Mouse (Mus musculus) splenic B cell, adult 2 months (primary cell): Measurements from ENCODE around the gene Mmp14.

Experiments
- DNase-seq: peaks from one replicate; pipeline ENCODE4 v3.0.0-alpha.2; 2011; ENCODE audit warnings: low read depth, low spot score
- H3K27me3 ChIP-seq: 2 replicates; pipeline ENCODE4 v1.6.1; 2012; ENCODE audit warnings: mild to moderate bottlenecking, low read length, moderate library complexity, mixed read lengths; ENCODE audit not compliant: control insufficient read depth, poor library complexity, insufficient read depth, severe bottlenecking
- H3K36me3 ChIP-seq: 2 replicates; pipeline ENCODE4 v1.6.1; 2012; ENCODE audit warnings: mild to moderate bottlenecking, low read length, moderate library complexity, mixed read lengths; ENCODE audit not compliant: control insufficient read depth, poor library complexity, insufficient read depth, severe bottlenecking

The Mmp14 gene

DNA sequence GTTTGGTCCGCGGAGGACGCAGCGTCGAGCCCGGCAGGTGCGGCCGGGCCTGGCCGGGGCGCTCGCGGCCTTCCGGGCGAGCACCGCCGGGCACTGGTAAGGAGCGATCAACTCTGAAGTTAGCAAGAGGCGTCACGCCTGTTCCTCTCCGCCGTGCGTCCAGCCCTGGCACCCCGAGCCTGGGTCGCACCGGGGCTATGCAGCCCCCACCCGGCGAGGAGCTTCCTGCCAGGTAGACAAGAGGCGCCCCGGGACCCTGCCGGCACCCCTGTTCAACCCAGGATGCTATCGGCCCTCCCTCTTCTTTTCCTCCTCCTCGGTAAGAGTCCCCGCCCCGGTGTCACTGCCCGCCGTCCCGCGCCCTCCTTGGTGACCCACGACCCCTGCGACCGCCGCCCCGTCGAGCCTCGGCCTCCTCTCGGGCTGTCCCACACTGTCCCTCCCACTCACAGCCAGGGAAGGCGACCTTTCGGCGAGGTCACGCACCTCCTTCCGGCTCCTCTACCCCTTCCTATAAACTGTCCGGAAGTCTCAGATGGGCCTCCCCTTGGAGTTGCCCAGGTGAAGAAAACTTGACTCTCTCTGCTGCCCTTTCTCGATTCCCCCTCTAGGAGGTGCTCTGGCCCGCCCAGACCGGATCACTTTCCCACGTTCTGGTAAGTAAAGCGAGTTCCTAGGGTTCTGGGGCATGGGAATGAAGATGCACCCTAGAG is 33.0 kb downstream of the Mmp14 start:
- peaks cover 38% of the 10 kb centered on the region for H3K36me3 ChIP-seq
- H3K27me3 ChIP-seq: no peaks in the 10 kb centered on the region
- DNase-seq: peak; percentile 84

DNA sequence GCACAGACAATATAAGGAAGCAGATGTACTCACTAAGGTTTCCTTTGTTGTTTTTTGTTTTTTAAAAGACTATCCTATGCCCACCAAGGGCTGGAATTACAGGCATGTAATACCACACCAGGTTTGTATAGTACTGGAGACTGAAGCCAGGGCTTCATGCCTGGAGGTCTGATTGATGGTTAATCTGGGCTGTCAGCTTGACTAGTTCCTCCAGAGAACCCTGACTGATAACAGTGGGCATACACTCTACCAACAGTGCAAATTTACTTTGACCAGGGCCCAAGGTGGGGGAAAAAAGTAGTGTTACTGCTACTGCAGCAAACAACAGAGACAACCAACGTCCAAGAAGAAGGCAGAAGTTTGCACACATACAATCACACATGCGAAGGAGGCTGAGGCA is 40.1 kb downstream of the Mmp14 start:
- DNase-seq: no peak
- no peaks in the 10 kb centered on the region for H3K27me3 ChIP-seq
- peaks cover 41% of the 10 kb centered on the region for H3K36me3 ChIP-seq

DNA sequence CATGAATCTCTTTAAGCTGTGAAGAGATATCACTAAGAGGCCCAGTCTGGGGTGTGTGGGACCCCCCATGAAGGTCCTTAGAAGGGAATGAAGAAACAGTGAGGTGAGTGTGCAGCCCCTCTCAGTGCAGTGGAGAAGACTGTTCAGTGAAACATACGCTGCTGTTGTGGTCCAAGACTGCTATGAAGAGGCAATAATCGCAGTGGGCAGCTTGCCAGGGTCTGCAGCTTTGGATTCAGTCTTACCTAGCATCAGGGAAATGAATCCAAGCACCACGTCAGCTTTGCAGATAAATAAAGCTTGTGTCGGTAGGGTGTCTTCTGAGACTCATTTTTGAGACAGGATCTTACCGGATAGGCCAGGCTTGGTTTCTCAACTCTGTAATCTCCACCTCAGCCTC is 41.3 kb downstream of the Mmp14 start:
- H3K36me3 ChIP-seq: peaks cover 29% of the 10 kb centered on the region
- no peaks in the 10 kb centered on the region for H3K27me3 ChIP-seq
- DNase-seq: no peak

DNA sequence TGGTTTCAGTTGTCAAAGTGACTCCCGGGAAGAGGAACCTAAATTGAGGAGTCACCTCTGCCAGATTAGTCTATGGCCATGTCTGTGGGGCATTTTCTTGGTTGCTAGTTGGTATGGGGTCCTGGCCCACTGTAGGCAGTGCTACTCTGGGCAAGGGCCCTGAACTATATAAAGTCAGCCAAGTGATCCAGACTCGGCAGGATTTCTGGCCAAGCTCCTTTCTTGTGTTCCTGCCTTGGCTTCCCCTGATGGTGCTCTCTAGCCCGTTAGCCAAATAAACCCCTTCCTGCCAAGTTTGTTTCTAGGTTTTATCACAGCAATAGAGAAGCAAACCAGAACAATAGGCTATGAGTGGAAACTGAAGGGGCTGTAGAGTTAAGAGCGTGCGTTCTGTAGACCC is 43.3 kb downstream of the Mmp14 start:
- Histone ChIP-seq H3K27me3 (no peaks in the 10 kb centered on the region), H3K36me3 (peaks cover 12% of the 10 kb centered on the region)
- no peak for DNase-seq

DNA sequence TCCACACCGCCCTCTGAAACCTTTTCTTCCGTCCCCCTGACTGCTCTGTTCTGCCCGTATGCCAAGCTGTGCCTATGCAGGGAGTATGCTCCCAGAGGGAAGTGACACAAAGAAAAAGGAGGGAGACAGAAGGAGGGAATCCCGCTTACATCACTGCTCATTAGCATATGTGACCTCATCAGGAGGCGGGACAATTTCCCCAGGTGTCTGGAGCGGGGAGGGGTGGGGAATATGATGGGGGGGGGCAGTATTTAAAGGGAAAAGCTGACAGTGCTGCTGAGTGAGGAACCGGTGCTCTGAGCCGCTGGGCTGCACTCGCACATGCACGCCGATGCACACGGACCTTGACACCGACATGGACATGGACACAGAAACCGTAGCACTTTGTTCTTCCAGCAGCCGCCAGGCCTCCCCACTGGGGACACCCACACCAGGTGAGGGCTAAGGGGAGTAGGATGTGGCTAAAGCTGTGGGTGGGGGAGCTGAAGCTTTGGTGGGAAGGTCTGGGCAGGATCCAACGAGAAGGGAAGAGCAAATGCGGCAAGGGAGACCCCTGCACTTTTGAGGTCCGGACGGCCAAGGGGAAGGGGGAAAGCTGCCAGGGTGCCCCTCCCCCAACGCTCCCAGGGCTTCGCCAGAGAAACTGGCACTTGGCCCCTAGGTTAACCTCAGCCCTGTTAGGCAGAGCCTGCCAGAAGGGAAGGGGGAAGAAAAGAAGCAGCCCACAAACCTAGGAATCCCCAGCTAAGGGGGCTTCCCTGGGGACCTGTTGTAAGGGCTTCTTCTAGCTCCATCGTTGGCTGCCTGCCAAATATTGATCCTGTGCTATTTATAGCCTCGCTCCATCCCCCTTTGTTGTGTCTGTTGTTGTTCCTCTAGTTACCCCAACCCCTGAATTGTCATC is 44.8 kb downstream of the Mmp14 start, which contains the start of gene Rem2:
Gene Rem2 (plus strand): TSS at position 160 of the 904 bp plus-strand sequence.
- DNase-seq: no peak
- Histone ChIP-seq H3K27me3 (no peaks in the 10 kb centered on the region), H3K36me3 (peaks cover under 1% of the 10 kb centered on the region; the same call in 1 of the 2 replicates)

DNA sequence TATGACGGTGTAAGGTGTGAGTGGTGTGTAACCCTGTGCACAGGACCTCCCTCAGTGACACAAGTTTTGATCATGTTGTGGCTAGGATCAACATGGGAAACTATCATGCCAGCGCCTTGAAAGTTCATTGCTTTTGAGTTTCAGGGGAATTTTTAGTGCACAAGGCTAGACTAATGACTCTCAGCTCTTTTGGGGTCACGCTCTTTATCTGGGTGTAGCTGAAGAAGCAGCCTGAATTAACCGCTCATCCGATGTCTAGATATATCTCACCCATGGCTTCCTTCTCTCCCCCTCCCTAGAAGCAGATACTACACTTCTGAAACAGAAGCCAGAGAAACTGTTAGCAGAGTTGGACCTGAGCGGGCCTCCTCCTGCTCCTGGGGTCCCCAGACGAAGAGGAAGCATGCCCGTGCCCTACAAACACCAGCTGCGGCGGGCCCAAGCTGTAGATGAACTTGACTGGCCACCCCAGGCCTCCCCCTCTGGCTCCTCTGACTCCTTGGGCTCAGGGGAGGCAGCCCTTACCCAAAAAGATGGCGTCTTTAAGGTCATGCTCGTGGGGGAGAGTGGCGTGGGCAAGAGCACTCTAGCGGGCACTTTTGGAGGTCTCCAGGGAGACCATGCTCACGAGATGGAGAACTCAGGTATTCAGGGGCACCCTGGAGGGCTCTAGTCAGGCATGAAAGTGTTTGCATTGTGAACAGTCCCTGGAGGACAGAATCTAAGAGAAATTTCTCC is 45.9 kb downstream of the Mmp14 start:
- Histone ChIP-seq H3K27me3 (no peaks in the 10 kb centered on the region), H3K36me3 (no peaks in the 10 kb centered on the region)
- peak; percentile 70 for DNase-seq

DNA sequence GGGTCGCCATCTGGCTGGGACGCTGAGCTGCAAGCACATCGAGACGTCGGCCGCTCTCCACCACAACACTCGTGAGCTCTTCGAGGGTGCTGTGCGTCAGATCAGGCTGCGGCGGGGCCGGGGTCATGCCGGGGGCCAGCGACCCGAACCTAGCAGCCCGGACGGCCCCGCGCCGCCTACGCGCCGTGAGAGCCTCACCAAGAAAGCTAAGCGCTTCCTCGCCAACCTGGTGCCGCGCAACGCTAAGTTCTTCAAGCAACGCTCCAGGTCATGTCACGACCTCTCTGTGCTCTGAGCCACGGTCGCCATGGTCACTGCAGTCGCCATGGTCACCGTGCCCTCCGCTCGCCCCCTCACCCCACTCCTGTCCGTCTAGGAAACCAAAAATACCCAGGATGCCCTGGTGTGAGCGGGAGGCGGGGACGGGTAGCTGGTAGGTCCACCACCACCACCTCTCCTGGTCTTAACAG is 48.1 kb downstream of the Mmp14 start:
- peak; percentile 69 for DNase-seq

DNA sequence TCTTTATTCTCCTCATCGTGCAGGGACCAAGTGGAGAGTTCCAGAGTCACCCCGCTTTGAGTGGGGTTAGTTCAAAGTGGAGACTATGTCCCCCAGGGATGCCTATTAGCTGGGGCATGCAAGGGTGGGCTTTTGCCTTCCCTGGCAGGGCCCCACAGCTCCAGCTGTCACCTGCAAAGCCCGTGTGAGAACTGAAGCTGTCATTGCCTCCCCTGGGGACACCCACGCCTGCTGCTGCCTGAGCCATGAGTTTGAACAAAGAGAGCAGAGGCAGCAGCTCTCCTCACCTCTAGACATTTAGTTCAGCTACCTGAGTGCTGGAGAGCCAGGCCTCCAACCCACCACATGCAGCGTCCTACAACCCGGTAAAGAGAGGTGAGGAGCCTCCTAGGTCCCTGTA is 49.3 kb downstream of the Mmp14 start:
- Histone ChIP-seq H3K27me3 (no peaks in the 10 kb centered on the region), H3K36me3 (no peaks in the 10 kb centered on the region)
- DNase-seq: peak; percentile 57

More for the DNA sequence above, 48.1 kb downstream of the Mmp14 start:
- Histone ChIP-seq H3K36me3 (no peaks in the 10 kb centered on the region), H3K27me3 (no peaks in the 10 kb centered on the region)

DNA sequence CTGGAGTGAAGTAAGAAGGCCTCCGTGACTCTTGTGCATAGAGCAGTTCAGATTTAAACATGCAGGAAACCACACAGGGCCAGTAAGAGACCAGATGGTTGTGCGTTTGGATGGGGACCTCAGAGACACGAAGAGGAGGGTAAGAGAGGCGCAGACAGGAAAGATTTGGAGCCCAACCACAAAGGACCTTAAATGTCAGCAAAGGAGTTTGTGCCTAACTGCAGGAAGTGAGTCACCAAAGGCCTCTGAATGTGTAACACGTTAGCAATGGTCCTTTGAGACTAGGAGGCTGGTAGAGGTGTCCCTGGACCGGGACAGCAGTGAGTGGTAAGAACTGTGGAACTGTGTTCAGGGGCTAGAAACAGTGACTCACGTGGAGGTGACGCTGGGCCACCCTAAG is 50.0 kb downstream of the Mmp14 start:
- Histone ChIP-seq H3K27me3 (no peaks in the 10 kb centered on the region), H3K36me3 (no peaks in the 10 kb centered on the region)
- peak; percentile 29 for DNase-seq

DNA sequence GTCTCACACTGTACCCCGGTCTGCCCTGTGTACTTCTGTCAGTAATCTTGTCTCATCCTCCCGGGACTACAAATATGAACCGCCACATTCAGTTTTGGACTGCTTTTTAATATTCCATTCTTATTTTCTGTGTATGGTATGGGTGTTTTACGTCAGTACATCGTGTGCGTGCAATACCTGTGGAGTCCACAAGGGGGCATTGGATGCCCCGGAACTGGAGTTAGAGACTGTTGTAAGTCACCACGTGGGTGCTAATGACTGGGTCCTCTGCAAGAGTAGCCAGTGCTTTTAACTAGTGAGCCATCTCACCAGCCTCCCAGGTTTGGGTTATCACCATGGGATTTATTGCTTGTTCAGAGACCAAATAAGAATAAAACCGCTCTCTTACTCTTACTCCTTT is 51.1 kb downstream of the Mmp14 start:
- H3K36me3 ChIP-seq: no peaks in the 10 kb centered on the region
- H3K27me3 ChIP-seq: no peaks in the 10 kb centered on the region
- DNase-seq: peak; percentile 83

DNA sequence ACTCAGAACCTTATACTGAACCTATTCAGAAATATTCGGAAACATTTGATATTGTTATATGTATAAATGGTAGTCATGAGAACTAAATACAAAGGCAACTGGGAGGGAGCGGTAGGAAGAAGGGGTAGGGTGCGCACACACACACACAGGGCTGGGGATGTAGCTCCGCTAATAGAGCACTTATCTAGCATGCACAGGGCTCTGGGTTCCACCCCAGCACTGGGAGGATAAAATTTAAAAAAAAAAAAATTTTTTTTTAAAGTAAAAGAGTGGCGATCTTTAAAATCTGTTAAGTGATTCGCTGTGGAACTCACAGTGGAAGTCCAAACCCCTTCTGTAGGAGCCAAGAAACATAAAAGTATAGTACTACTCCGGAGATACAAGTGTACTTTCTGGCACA is 54.5 kb downstream of the Mmp14 start:
- H3K36me3 ChIP-seq: no peaks in the 10 kb centered on the region
- no peaks in the 10 kb centered on the region for H3K27me3 ChIP-seq
- no peak for DNase-seq

DNA sequence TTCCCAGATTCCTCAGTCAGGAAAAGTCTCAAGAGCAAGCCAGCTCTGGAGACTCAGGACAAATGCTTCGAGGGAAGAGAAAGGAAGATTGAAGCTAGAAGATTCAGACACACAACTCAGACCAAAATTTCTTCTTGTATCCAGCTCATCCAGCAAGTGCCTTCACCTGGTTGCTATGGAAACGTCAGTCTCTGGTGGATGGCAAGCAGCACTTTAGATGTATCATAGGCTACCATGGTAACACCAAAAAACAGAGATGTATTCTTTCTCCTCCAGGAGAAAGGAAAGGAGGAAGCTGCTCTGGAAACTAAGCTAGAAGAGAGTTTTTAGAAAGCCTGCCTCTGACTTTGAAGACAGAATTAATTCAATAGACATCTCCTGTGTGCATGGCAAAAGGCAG is 56.3 kb downstream of the Mmp14 start:
- Histone ChIP-seq H3K27me3 (no peaks in the 10 kb centered on the region), H3K36me3 (no peaks in the 10 kb centered on the region)
- DNase-seq: no peak

DNA sequence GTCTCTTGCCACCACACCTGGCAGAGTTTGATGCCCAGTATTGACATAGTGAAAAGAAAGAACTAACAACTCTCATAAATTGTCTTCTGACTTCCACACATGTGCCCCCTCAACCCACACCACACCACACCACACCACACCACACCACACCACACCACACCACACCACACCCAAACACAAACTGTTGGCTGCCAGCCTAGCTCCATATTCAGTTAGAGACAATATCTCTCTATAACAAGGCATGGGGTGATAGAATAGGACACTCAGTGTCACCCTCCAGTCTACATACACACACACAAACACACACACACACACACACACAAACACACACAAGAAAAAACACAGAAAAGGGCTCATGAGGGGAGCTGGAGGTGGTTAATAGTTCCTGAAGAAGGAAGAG is 56.9 kb downstream of the Mmp14 start:
- H3K36me3 ChIP-seq: no peaks in the 10 kb centered on the region
- no peak for DNase-seq
- no peaks in the 10 kb centered on the region for H3K27me3 ChIP-seq

DNA sequence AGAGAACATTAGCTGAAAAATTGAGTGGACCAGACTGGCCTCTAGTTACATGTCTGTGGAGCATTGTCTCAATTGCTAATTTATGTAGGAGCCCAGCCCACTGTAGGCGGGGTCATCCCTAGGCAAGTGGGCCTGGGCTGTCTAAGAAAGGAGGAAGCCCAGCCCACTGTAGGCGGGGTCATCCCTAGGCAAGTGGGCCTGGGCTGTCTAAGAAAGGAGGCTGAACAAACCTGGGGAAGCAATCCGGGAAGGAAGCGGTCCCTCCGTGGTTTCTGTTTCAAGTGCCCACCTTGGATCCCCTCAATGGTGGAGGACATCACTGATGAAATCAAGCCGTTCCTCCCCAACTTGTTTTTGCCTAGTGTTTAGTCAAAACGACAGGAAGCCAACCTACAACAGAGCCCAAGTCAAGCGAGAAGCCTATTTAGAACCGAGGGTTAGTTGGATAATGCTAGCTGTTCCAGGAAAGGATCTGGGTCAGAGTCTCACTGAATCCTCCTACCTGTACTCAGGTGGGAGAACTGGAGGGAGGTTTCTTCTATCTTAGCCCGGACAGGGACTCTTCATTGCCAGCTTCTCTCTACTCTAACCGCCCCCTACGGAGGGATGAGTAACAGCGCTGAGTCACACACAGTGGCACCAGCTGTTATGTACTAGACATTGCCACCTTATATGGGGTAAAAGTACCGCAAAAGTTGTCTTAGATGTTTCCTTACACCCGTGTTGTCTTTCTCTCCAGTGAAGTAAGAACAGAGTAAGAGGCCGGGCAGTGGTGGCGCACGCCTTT is 61.1 kb downstream of the Mmp14 start:
- no peaks in the 10 kb centered on the region for H3K36me3 ChIP-seq
- DNase-seq: peak; percentile 45
- no peaks in the 10 kb centered on the region for H3K27me3 ChIP-seq
